Mouse (Mus musculus) c-Kit-negative CD71-positive TER-119-positive erythroid progenitor cells, embryonic 14.5 days (primary cell): ENCODE results near the gene Actrt1.

ENCODE experiments used
- DNase-seq: peaks from one replicate; pipeline ENCODE4 v3.0.0-alpha.2; 2013; ENCODE audit warnings: low read depth, low spot score

The Actrt1 gene

GRCm38 (mm10) chrX:46328707-46329106 is at the start of gene Actrt1:
Actrt1 (plus strand) TSS chrX:46329007.
- DNase-seq: no peak

GRCm38 (mm10) chrX:46331463-46332115 is 2.8 kb downstream of the Actrt1 start:
- DNase-seq: no peak
